Mouse (Mus musculus) embryo, embryonic 11 days (tissue): ENCODE results near the gene Setx.

Experiments used
- DNase-seq: peaks from one replicate; pipeline ENCODE4 v3.0.0-alpha.2; 2015

Gene Setx

DNA sequence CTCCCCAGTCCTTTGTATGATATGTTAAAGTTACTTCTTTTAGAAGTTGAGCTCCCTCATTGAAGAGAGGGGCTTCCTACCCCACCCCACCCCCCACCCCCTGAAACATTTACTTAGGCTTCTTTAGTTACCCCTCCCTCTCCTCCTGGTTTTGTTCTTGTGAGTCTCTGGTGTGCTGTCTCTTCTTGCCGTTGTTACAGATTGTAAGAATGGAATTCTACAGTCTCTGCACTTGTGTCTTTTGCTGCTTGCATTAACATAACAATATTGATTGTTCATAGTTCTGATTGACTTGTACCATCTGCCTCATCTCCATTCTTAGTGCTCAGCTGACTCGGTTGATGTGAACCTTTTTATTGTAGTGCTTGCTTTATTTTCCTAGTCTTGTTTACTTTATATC lies 28.0 kb downstream of the Setx start:
- DNase-seq: no peak

DNA sequence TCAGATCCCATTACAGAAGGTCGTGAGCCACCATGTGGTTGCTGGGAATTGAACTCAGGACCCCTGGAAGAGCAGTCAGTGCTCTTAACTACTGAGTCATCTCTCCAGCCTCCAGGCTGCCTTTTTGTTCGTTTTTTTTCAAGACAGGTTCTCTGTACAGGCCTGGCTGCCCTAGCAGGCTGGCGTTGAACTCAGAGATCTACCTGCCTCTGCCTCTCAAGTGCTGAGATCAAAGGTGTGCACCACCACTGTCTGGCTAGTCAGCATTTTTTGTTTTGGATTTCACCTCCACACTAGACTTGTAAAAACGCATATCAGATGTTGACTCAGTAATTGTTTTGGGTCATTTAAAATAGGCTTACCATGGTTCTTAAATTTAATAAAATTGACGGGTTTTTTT lies 44.1 kb downstream of the Setx start:
- DNase-seq: no peak

DNA sequence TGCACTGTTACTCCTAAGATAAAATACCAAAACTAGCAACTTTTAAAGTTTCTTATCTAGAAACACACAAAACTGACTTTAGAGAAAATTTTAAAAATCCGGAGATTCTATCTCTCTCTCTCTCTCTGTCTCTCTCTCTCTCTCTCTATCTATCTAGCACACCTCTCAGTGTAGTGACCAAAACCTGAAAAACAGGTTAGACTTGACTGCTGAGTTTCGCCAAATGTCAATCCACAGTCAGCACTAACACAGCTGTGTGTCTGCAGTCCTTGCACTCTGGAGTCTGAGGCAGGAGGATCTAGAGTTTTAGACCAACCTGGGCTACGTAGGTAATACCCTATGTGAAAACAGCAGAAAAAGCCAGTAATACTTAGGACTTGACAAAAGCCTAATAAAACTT lies 50.9 kb downstream of the Setx start:
- no peak for DNase-seq

DNA sequence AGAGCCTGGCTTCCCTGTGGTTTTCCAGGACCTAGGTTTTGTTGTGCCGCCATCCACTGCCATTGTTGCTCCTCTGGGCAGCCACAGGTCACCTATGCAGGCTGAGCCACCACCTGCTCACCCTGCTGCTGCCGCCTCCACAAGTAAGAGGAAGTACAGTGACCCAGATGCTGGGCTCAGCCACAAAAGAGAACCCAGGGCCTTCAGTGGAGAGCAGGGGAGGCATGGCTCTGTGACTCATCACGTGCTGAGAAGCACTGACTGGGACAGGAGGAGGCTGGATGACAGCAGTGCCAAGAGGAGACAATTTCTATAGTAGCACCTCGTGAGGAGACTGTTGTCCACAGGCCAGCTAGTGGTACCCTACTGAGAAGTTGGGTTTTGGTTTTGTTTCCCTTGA lies 55.8 kb downstream of the Setx start:
- DNase-seq: no peak

- no peak for DNase-seq
These were observed 57.1 kb downstream of the Setx start for GRCm38 (mm10) chr2:29181111-29181510.

DNA sequence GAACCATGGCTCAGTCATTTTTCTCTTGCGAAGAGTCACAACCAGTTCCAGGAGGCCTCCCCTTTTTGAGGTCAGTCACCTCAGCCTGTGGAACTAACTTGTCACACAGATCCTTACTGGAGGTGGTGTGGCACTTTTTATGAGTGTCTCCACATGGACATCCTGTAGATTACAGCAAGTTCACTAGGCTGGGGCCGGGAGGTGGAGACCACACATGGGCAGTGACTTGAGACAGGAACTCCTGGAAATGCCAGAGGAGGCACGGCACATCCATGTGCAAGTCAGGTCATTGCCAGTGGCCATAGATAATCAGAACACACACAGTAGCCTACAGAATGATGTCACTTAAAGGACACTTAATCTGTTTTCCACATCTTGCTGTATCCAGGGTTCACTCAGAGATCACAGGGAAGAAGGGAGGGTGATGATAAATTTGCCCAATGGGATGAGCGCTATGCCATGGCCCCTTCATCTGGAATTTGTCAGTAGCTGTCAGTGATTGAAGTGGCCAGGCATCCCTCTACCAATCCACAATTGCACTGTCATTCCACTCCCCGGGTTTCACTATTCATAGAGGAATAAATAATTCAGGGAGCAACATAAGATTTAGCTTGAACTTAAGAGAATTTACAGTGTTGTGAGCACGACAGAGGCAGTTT lies 59.4 kb downstream of the Setx start:
- DNase-seq: peak; percentile 14

DNA sequence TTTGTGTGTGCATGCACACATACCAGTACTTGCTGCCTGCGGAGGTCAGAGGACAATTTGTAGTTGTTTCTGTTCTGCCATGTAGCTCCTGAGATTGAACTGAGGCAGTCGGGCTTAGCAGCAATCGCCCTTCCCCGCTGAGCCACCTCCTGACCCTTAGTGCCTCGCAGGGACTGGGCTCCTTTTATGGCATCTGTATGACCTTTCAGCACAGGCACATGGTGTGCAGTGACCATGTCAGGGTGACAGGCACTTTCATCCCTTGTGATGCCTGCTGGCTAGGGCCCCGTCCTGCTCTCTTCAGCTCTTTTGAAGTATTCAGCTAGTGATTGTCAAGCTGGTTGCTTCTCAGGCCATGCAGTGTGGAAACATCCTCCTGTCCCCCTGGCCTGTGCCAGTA lies 62.2 kb downstream of the Setx start:
- DNase-seq: no peak

- no peak for DNase-seq
These were observed 66.4 kb downstream of the Setx start for GRCm38 (mm10) chr2:29190392-29190791.

DNA sequence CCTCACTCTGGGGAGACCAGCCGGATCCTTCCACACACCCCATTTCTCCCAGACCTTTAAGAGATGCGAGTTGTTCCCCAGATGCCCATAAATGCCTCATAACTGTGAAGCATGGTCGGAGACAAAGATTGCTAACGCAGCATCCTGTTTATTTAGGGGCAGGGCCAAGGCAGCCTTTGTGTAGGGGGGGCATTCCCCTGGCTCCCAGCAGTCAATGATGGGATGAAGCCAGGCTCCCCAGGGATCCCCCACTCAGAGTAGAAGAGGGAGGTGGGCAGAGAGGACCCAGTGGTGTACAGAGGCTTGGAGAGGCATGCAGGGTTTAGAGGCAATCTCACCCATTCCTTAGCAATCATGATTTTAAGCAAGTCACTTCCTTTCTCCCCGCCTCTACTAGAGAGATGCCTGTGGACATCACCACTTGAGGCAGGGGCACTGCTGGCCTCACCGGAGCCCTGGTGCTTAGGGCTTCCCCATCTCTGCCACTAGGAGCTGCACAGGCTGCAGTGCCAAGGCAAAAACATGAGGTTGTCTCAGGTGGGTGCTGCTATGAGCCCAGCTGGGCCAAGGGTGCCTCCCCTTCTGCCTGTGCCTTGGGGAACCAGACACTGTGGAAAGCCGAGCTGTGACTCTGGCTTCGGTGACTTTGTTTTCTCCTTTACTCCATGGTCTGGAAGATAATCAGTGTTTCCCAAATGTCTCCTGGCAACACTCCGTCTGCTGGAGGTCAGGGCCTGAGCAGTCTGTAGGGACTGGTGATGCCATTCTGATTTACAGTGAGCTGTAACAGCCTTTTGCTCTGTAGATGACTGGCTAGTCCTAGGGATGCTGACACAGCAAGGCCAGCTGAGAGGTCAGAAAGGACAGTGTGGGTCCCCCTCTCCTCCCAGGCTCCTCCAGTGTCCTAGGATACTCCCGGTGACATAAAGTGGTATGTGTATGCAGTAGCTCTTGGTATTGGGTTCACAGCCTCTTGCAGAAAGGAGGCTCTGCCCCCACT lies 67.5 kb downstream of the Setx start:
- DNase-seq: no peak

DNA sequence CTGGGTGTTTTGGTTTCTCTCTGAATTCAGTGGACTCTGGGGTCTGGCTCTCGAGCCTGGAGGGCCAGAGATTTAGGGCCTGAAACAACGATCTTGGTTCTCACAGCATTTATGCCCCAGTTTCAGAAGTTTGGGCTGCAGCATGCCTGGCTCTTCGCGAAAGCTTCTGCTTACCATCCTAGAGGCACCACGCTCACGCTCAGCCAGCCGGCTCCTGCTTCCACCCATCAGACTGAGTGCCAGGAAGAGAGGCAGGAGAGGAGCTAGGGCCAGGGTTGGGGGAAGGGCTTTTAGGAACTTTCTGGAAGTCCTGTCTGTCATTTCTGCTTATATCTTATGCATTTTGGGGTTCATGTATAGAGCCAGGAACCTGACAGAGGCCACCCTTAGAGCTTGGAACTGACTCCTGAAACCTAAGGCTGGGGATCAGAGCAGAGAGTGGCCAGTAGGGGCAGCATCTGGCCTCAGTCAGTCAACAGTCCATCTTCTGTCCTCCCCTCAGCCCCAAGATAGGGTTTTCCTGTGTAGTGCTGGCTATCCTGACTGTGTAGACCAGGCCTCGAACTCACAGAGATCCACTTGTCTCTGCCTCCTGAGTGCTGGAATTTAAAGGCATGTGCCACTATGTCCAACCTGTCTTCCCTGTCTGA lies 68.8 kb downstream of the Setx start:
- DNase-seq: peak; percentile 27

DNA sequence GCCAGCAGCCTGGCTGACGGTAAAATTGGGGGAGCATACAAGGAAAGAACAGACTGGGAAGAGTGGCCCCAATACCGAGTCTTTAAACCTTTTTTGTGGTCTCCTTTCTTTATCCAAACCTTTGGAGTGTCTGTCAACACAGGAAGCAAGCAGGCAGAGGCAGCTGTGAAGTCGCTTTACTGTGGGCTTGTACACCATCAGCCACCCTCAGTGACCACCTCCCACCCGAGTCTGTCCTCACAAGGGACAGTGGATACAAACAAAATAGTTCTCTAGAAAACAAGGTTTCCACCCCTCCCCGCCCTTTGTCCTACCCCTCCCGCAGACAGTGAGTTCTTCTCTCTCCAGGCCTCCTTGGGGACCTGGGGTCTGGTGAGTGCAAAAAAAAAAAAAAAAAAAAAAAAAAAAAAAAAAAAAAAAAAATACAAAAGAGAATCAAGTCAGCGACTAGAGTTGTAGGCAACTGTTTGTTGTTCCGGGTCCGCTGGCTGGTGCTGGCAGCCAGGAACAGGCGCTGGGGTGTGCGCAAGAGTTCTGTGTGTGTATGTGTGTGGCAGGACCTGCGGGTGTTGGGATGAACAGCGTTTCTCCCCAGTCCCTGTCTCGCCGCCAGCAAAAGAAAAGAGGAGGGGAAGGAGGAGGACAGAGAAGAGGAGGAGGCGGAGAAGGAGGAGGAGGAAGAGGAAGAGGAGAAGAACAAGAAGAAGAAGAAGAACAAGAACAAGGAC lies 70.0 kb downstream of the Setx start:
- peak; percentile 39 for DNase-seq

- DNase-seq: peak; percentile 76
These were observed 70.8 kb downstream of the Setx start for GRCm38 (mm10) chr2:29194547-29195463.

GRCm38 (mm10) chr2:29196844-29197243 lies 72.9 kb downstream of the Setx start:
- DNase-seq: no peak

- DNase-seq: no peak
These were observed 74.5 kb downstream of the Setx start for GRCm38 (mm10) chr2:29198446-29198845.

DNA sequence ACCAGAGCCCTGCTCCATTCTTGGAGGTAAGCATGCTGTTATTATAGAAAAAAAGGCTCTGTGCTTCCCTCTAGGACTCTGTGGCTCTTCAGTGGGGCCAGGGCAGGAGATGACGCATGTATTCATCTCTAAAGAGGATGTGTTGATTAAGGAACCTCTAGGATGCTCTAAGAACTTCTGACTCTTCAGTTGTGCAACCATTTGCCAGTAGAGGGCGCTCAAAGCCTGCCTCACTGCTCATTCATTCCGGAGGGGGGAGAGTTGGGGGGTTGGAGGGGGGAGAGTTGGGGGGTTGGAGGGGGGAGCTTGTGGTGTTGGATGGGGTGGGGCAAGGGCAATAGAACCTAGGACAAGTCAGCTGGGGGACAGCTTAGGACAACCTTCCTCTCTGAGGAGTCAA lies 75.9 kb downstream of the Setx start:
- peak; percentile 51 for DNase-seq

DNA sequence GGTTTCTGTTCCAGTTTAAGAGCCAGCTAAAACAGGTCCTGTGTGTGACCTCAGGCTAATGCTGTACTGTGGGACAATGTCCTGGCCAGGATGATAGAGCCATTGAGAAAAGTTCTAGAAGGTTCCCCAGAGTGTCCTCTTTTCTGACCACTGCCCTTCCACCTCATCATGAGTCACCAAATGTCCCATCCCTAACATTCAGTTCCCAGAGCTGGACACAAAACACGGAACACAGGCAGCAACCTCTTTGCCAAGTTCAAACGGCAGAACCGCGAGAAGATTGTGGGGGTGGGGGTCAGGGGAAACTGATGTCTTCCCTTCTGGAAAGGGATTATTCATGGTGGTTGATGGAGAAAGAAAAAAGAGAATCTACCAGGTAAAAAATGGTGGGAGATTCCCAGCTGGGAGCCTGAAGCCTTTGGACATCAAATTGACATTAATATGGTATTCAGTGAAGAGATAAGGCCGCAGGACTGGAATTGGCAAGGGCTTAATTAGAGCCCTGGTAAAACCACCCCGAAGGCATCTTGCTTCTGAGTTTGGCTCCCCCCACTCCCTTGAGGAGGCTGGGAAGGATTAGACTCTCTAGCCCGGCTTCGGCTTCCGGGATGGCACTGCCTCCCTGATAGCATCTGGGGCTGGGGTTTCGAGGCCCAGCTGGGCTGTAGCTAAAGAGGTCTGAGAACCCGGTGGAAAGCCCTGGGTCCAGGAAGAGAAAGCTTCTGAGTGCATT lies 77.4 kb downstream of the Setx start:
- no peak for DNase-seq

DNA sequence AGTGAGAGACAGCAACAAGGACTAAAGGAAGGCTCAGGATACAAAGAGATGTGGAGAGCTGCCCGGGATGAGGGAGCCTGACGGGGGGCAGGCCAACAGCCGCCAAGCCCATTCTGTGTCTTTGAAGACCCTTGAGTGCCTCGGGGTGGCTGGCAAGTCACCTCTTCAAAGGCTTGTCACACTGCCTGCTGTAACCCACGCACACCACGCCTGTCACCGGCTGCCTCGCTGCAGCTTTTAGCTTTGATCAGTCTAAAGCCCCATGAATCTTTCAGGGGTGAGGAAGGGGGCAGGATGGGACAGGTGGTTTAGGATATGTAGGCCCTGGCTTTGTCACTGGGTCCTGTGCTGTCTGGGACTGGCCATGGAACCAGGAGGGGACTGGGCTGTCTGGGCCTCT lies 82.2 kb downstream of the Setx start:
- no peak for DNase-seq

DNA sequence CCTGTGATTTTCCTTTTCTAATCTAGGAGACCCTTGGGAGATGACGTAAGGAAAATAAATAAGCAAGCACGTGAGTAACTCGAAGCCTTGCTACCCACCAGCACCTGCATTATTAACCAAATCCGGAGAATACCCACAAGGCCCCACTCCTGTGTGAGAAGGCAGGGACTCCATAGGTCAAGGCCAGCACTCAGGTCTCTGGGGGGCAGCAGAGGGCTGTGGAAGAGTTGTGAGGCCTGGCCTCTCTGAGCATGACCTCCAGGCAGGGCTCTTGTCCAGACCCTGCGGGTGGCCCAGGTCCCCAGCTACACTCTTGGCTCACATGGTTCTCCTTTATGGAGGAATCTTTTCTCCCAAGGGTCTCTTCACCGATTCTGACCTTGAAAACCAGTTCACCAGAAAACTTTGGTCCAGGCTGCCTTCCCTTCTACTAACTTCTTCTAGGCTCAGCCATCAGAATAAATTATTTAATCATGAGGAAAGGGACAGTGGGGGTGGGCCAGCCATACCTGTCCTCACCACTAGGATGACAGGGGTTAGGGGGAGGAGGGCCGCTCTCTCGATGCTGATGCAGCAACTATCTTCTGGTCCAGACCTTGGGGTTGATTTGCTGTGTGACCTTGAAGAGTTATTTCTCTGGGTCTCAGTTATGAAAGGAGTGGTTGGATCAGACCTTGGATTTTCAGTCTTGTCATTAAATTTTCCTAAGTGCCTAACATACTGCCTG lies 92.5 kb downstream of the Setx start:
- DNase-seq: peak; percentile 67

DNA sequence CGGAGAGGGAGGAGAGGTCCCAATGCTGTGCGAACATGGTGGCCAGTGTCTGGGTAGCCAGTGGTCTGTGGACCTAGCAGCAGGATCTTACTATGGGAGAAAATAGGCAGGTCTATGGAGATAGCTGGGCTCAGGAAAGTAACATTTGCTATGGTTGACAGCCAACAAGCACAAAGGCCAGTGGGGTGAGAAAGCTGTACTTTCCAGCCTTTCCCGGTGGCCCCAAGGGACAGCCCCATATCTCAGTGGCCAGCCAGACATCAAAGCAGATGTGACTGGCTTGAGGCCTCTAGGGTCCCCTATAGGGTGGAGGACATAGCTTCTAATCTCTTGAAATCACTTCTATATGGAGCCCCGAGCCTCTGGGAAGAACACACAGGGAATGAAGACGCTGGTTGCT lies 93.1 kb downstream of the Setx start:
- DNase-seq: no peak

DNA sequence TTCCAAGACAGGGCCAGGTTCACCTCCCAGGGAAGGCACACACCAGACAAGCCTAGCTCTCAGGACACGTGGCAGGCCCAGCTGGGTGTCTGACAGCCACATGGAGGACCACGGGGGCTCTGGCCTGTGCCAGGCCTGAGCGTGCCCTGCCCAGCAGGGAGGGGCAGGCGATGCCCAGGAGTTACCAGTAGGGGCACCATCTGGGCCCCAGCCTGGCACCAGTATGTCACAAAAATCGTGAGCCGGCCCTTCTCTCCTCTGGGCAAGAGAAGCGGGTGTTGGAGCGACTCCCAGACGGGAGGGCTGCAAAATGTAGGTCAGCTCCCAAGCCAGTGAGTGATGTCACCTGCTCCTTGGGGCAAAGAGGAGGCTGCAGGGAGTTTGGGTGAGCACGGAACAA lies 93.9 kb downstream of the Setx start:
- DNase-seq: no peak
